Mouse (Mus musculus) gonadal fat pad, adult 2 months (tissue): ENCODE results near the gene Gm48551. TPM values are rescaled to one million over a fixed set of nuclear protein-coding genes. Genes with fewer than 3 reads are reported as not detected.

ENCODE experiments used
- DNase-seq: peaks from one replicate; pipeline ENCODE4 v3.0.0-alpha.2; 2012; ENCODE audit warnings: low read depth
- polyA plus RNA-seq: library from polyadenylated mRNA; depleted of rRNA; stranded (reverse); fragments of >200 nt; gene quantifications from 2 replicates; pipeline ENCODE4 v1.2.3, GENCODE M21; 2012

Gm48551 gene
- polyA plus RNA-seq, 1 experiment = 3.3 TPM

DNA sequence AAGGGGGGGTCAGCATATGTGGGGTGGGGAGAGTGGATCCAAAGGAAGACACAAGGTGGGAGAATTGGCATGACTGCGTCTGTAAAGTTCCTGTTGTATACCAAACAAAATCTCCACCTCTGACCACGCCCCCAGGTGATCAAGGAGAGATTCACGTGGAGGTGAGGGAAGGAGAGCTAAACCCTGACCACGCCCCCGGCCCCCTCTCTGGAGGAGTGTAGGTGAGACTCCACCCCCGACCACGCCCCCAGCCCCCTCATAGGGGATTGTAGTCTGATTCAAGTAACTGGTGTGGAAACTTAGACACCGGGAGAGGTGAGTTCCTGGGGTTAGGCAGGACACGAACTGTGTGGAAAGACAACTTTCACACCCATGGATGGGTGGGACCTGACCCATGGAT, 19.8 kb downstream of the Gm48551 start:
- no peak for DNase-seq

DNA sequence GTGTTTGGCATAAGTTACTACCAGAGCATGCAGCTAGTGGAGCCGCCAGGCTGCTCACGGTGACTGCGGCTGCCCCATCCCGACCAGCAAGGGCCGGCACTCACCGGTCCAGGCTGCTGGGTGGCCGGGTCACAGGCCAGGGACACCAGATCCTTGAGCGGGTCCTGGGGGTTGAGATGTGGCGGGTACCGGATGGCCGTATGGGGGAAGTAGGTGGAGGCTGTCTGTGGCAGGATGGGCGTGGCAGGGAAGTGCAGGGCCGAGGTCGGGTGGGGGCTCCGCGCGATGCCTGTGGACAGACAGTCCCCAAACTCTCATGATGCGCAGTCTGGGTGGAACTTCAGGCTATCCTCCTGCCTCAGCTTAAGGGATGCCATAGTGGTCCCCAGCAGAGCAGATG, 20.5 kb downstream of the Gm48551 start:
- DNase-seq = no peak

DNA sequence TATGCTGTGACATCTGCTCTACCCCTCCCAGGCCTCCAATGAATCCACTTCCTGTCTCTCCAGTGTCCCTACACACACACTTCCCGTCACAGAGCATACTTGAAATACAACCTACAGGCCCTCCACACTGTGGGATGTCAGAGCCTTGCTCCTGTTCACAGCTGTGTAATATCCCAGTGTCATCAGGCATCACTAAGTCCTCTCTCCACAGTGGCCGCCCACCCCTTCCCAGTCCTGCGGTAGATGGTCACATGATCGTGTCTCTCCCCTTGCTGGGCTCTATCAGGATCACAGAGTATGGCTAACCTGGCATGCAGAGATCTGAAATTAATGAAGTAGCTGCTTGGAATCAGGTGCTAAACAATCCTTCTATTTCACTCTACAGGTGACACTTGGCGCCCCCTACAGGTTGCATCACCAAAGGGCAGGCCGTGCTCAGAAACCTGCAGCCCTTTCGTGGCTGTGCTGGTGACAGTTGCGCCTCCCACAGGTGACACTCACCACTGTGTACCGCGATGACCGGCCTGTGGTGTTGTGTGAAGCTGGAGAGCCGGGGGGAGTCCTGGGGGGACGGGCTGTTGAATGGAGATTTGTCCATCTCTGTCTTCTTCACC, 21.4 kb downstream of the Gm48551 start:
- DNase-seq = no peak

DNA sequence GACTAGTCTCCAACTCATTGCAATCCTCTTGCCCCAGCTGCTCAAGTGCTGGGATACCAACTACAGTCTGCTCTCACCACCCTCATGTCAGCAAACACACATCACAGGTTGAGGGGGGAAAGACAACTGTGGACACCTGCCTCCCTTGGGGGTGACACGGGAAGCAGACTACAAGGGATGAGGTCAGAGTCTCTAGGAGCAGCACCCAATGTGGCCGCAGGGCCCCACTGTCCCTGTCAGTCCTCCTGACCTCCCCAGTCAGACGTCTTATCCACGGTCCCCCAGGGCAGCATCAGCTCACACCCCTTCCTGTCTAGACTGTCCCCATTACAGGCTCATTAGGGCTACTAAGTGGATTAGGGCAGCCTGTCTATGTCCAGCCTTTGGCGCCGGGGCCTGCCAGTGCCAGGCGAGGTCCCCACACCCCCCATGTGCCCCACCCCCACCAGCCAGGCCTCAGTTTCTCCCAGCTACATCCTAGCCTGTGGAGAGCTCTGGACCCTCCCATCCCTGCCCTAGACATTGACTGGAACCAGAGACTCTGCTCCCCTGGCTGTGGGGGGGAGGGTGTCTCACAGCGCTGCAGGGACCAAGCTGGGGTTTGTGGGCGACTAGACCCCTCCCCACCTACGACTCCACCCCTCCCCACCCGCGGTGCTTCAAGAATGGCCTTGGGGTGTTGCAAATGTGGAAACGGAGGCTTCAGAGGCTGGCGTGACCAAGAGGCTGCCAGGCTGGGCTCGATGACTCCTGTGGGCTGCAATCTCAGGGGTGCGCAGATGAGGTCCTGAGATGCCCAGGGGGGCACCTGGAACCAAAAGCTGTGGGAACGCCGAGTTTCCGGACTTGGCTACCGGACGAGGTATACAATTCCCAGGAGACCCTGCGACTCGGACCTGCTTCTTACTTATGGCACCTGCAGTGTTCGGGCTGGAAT, 22.5 kb downstream of the Gm48551 start:
- no peak for DNase-seq

DNA sequence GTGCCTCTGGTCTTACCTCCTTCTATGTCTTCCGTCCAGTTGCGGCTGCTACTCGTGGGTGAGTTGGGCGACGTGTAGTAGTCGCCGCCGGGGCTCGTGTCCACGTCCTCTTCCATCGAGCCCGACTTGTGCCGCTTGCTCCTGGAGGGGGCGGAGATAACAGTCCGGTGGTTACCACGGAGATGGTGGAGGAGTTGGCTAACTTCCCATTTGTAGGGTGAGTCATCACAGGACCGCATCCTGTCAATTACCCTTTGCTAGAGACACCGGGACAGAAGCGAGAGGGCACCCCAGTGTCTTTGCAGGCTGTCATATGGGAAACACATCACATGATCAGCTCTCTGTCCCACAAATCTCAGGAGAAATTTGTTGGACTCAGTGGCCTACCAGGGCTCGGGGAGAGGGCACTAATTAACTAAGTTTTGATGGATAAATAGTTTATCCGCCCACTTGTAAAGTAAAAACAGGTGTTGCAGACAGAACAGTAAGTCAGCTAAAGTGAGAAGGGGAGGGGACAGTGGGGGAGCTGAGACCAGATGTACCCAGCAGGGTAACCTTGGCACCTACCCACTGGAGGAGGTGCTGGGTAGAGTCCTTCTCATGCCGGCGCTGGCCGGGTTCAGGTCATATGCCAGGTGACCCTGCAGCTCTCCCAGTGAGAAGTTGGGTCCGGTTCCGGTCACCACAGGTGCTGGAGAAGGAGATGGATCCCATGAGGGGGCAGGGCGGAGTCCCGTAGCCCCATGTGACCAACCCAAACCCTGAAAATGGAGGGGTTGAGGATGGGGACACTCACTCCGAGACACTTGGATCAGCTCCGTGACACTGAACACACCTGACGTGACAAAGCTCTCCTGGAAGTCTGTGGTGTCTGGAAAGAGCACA, 23.5 kb downstream of the Gm48551 start:
- DNase-seq = no peak

DNA sequence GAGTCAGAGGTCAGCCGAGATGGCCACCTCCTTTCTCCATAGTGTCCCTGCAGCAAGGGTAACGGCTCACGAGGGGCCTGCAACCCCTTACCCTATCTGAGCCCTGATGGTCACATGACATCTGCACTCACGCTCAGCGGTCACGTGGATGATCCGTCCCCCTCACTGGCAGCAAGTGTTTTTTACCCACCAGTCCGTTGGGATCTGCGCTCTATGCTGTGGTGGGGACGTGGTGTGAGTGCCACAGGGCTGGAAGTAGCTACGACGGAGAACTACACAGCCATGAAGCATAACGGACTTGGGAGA, 24.1 kb downstream of the Gm48551 start:
- DNase-seq = no peak

DNA sequence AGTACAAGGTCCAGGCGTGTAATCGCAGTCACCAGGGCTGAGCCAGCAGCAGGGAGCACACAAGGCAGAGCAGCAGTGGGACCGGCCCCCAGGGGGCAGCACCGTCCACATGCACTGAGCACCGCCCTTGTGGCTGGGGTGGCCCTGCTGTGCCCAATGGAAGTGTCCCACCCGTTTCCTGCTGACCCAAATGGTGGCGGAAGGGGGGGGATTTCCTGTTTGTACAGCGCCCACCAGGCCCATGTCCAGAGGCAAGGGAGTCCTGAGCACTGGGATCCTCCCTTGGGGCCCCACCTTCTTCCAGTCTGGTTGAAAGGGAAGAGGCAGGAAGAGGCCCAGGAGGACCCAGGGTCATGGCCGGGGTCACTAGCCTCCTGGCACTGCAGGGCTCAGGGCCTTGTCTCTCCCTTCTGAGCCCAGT, 24.6 kb downstream of the Gm48551 start:
- no peak for DNase-seq

DNA sequence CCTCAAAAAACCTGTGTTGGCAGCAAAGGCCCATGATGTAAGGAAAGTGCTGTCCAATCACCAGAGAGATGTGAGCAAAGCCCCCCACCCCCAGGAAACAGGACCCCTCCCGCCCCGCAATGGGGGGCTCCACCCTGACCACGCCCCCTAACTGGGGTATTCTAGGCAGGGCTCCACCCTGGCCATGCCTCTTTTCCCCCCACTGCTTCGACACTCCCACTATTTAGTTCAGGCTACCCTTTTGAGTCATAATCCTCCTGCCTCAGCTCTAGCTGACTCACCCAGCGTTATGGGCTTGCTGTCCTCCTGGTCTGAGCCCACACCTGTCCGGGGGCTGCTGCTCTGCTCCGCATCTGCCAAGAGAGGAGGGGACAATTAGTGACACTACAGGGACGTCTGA, 25.1 kb downstream of the Gm48551 start:
- no peak for DNase-seq

DNA sequence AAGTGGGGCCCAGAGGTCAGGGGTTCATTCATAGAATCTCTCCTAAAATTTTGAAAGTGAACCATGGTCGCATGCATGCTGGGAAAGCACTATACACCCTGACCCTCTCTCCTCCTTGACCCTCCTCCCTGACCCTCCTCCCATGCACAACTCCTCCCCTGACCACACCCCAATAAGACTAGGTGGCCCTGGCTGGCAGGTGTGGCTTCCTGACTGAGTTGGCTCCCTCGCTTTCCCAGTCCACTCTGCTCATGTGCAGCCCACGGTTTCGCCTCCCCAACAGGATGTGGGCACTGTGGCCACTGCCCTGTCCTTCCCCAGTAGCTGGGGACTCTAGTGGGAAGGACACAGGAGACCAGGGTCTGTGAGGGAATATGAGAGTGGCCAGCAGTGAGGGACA, 26.1 kb downstream of the Gm48551 start:
- DNase-seq = no peak

DNA sequence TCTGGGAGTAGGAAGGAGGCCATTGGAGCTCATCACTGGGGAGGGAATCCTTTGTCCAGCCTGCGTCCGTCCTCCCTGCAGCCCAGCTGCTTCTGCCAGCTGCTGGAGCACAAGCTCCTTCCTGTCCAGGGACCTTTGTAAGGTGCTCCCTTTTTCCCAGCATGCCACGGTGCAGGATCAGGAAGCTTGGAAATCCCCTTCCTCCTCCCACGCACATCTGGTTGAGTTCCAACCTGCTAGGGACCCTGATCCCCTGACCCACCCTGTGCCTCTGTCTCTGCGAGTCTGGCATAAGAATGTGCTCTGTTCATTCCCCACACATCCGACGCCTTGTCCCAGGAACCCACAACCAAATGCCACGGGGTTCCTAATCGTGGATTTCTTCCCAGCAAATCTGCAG, 26.7 kb downstream of the Gm48551 start:
- DNase-seq = no peak

DNA sequence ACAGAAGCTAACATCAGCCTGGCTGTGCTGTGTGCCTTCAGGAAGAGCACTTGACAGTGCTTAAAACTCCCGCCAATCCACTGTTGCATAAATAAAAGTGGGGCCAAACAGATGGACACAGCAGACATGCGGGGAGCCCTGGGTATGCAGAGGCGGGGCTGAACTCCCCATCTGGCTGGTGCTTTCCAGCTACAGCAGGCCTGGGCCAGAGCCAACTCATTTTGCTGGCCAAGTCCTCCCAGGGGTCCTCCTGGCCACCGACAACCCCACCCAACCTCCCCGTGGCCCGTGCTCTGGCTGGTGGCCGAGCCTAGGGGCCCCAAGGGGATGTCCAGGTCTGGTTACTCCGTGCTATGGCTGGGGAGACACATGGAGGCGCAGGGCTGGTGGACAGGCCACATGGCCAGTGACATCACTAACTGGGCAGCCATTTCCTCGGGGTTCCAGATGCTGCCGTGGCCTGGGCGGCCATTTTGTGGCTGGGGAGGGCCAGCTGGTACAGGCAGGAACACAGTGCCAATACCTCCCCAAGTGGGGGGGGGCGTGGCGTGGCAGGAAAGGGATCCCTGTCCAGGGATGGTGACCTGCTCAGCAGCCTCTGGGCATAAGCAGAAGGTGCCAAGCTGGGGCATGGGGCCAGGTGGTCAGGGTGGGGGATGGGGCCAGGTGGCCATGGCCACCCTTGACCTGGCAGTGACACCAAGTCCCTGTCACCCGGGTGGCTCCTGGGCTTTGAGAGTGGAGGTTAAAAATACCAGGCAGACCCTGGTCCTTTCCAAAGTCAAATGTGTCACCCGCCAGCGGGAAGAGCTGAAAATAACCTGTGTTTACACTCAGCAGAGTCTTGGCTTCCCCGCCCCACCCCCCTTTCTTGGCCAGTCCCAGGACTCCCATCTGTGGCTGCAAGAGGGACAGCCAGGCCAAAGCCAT, 27.5 kb downstream of the Gm48551 start:
- DNase-seq = no peak

DNA sequence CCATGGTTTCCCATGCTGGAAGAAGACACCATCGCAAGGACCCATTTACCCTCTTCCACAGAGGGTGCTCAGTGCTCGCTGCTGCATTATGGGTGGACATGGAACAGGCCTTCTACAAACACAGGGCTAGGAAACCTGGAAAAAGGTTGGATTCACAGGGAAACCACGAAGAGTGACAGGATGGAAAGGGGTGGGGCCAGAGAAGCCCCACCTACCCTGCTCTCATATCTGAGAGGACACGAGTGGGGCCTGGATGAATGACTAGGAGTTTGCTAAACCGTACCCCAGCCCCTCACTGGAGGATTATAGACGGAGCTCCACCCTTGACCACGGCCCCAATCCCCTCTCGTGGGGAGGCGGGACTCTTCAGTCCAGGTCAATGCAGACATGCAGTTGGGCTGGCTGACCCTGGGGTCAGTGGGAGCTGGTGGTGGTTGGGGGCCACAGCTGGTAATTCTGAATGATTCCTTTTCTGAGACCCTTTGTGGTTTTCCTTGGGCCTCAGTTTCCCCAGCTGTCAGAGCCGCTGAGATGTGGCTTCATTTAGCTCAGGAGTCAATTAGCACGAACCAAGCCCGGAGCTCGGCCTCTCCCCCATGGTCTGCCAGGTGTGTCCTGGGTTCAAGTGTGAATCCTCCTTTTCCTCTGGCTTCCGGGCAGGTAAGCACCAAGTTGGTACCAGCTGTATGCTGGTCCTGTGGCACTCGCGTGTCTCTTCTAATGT, 28.5 kb downstream of the Gm48551 start:
- DNase-seq = no peak

DNA sequence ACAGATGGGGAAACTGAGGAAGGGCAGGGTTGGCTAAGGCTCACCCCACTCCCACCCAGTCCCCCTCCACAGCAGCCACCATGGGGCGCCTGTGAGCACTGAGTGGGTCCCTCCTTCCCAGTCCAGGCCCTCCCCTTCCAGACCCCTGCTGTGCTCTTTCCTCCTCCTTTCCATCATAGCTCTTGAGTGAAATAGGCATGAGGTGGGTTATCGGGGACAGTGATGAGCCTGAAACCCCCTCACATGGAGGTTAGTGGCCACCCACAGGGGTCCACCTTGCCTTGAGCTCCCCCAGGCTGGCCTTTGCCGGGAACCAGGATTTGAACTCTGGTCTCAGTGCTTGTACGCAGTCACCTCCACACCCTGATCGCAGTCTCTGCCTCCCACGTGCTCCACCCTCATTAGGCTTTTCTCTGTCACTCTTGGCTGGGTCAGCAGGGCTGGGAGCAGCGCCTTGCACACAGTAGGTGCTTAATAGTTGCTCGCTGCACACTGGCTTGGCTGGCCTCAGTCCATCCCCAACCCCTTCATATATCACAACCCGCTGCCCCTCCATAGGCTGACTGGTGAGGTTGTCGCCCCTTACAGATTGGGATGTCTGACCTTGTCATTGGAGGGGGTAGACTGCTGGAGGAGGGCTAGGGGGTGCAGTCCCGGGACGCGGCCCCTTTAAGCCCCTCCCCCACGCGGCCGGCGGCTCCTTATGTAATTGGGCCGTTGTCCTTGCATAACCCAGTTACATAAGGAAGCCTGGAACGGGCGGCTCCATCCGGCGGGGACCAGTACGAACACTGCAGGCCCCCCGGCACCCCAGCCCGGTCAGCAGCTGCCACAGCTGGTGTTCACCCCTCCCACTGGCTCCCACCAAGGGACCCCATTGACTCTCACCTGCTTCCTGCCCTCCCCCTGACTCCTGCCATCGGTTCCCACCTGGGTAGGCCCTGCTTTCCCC, 29.3 kb downstream of the Gm48551 start:
- no peak for DNase-seq

DNA sequence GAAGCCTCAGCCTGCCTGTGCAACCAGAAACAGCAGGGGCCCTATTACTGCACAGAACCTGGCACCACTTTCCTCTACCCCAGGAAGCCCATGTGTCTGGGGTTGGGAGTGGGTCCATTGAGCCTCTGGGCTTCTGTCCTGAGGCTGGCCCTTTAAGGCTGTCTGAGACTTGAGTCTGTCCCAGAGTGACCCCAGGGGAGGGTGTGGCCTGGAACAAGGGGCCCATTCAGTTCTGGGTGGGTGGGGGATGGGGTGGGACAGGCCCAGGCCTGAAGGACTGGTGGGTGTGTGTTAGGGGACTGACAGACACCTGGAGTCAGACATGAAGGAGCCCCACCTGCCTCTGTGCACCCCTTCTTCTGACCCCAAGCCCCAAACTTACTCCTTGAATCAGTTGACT, 30.4 kb downstream of the Gm48551 start:
- no peak for DNase-seq

DNA sequence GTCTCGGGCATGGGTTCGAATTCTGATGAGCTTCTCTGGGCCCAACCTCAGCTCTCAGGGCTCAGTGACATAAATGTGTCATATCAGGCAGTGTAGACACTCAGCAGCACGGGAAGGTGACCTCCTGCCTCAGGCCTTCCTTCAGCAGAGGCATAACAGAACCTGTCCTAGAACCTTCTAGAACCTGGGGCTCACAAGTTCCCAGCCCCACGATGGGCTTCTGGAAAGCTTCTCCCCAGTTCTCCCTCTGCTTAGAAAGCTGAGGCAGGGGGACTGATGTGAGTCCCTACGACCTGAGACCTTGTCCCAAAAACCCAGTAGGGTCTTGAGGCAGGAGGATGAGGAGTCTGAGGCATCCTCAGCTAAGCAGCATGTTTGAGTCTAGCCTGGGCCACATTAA, 30.9 kb downstream of the Gm48551 start:
- no peak for DNase-seq

DNA sequence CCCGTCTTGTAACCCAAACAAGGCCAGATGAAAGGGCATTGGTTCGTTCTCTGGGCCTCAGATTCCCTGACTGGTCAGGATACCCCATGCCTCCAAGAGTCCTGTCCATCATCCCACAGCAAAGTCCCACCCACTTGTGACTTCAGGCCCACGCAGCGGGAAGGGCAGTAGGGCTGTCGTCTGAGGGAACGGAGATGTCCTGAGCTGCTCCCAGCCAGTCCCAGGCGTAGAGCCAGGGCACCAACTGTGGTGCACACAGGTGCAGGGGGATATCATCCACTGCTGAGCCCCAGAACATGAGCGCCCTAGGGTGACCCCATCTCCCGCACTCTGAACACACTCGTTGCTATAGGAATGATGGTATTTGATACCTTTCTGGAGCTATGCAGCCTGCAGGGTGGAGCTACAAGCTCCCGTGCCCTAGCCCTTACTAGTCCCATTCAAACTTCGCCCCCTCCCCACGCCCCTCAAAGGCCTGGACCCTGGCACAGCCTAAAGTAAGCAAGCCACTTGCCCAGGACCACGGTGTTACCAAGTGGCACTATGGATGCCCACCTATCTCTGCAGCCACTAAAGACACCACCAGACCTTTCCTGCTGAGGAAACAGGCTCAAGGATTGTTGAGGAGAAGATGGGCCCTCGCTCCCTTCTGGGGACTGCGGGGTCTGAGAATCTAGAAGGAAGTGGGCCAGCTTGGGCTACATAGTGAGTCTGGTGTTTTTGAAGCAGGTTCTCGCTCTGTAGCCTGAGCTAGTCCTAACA, 31.5 kb downstream of the Gm48551 start:
- no peak for DNase-seq

DNA sequence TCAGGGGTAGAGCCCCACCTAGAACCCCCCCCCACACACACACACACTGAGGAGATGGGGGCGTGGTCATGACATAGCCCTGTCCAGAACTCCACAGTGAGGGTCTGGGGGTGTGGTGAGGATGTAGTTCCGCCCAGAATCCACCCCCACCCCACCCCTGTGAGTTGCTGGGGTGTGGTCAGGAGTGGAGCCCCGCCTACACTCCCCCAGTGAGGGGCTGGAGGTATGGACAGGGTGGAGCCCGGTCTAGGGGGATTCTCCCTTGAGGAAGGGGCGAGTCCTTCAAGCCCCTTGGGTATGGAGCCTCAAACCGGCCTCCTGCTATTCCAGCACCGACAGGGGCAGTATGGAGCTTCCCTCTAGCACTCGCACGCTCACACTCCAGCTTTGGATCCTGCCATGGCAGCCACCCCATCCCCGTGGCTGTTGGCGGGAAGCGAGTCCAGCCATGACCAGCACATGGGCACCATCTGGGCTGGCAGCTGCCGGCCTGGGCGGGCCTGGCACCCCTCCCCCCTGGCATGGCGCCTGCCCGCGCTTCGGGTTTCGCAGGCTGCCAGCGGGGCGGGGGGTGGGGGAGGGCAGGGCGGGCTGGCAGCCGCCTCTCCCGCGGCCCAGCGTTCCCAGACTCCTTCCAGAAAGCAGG, 32.4 kb downstream of the Gm48551 start:
- no peak for DNase-seq
